Mouse (Mus musculus) limb, embryonic 14.5 days (tissue): ENCODE data around the gene Lrrc58. TPM values are rescaled to one million over a fixed set of nuclear protein-coding genes. Genes with fewer than 3 reads are reported as not detected.

ENCODE experiments used
- ATAC-seq: fragments of 200-750 bp; cut with Nextera tagmentation; 2 replicates; pipeline ENCODE4 v1.8.0; 2017; ENCODE audit warnings: low read depth, moderate number of reproducible peaks, moderate TSS enrichment; ENCODE audit not compliant: low FRiP score
- DNase-seq: peaks from one replicate; pipeline ENCODE4 v3.0.0-alpha.2; 2015; ENCODE audit warnings: low spot score
- H3K27ac ChIP-seq: fragments of 300-500 bp; sonication (generic); replicated peaks from 2 replicates; pipeline ENCODE4 v1.5.1; 2014; ENCODE audit warnings: low read depth, mild to moderate bottlenecking, low read length, moderate library complexity, mixed read lengths
- H3K27me3 ChIP-seq: fragments of 300-500 bp; sonication (generic); 2 replicates; pipeline ENCODE4 v1.6.1; 2014; ENCODE audit warnings: low read length, mixed read lengths; ENCODE audit not compliant: control insufficient read depth, insufficient read depth
- H3K36me3 ChIP-seq: fragments of 300-500 bp; sonication (generic); 2 replicates; pipeline ENCODE4 v1.6.1; 2014; ENCODE audit warnings: mild to moderate bottlenecking, low read length, moderate library complexity, mixed read lengths; ENCODE audit not compliant: control insufficient read depth, insufficient read depth
- H3K4me1 ChIP-seq: fragments of 300-500 bp; sonication (generic); 2 replicates; pipeline ENCODE4 v1.6.1; 2014; ENCODE audit warnings: antibody characterized with exemption, low read length, mixed read lengths; ENCODE audit not compliant: control insufficient read depth, insufficient read depth
- H3K4me2 ChIP-seq: fragments of 300-500 bp; sonication (generic); replicated peaks from 2 replicates; pipeline ENCODE4 v1.6.1; 2014; ENCODE audit warnings: low read depth, mild to moderate bottlenecking, low read length, moderate library complexity; ENCODE audit not compliant: severe bottlenecking
- H3K4me3 ChIP-seq: fragments of 300-500 bp; sonication (generic); replicated peaks from 2 replicates; pipeline ENCODE4 v1.5.1; 2014; ENCODE audit warnings: low read length
- H3K9ac ChIP-seq: fragments of 300-500 bp; sonication (generic); 2 replicates; pipeline ENCODE4 v1.6.1; 2014; ENCODE audit warnings: mild to moderate bottlenecking, low read depth, low read length, moderate library complexity; ENCODE audit not compliant: severe bottlenecking
- H3K9me3 ChIP-seq: fragments of 300-500 bp; sonication (generic); 2 replicates; pipeline ENCODE4 v1.6.1; 2016; ENCODE audit warnings: low read length; ENCODE audit not compliant: control insufficient read depth
- POLR2A ChIP-seq: fragments of 200-500 bp; IDR thresholded peaks from 2 replicates; pipeline ENCODE4 v1.8.0; 2012; ENCODE audit warnings: inconsistent platforms, mild to moderate bottlenecking, moderate library complexity, borderline replicate concordance; ENCODE audit not compliant: insufficient read depth, insufficient read length; ENCODE audit errors: extremely low read depth
- WGBS: fragments of 180-500 bp; shearing (Covaris S2); extraction: QIAGEN DNeasy Blood & Tissue Kit; methylation state at CpG from one replicate; pipeline ENCODE4 v1.1.7; 2014; 5-methylcytosine and 5-hydroxymethylcytosine counted together
- polyA plus RNA-seq, 2 experiments: library from polyadenylated mRNA; depleted of rRNA in 1 of 2; stranded (reverse) in 1 of 2; unstranded in 1 of 2; fragments of >200 nt; fragmentation: Nextera tagmentation in 1 of 2; extraction: Ambion mirVana in 1 of 2; gene quantifications; 2 replicates each; pipeline versions ENCODE4 v1.2.1 to v1.2.3; 2012 to 2014

The Lrrc58 gene
- polyA plus RNA-seq, 2 experiments = 23.4 to 54.7 TPM

- Histone ChIP-seq H3K4me1 (no peaks in the 10 kb centered on the region), H3K27me3 (no peaks in the 10 kb centered on the region), H3K36me3 (peaks cover 67% of the 10 kb centered on the region), H3K9ac (no peak overlapping the region), H3K4me2 (no peak overlapping the region), H3K4me3 (no peak overlapping the region), H3K9me3 (no peaks in the 10 kb centered on the region), H3K27ac (no peak overlapping the region)
- WGBS = 94% methylated on average over 7 of the region's 7 CpGs
- no peak for TF ChIP-seq POLR2A
- ATAC-seq = no peak
- DNase-seq = no peak
Observed at GRCm38 (mm10) chr16:37878951-37879505, 10.8 kb downstream of the Lrrc58 start.

DNA sequence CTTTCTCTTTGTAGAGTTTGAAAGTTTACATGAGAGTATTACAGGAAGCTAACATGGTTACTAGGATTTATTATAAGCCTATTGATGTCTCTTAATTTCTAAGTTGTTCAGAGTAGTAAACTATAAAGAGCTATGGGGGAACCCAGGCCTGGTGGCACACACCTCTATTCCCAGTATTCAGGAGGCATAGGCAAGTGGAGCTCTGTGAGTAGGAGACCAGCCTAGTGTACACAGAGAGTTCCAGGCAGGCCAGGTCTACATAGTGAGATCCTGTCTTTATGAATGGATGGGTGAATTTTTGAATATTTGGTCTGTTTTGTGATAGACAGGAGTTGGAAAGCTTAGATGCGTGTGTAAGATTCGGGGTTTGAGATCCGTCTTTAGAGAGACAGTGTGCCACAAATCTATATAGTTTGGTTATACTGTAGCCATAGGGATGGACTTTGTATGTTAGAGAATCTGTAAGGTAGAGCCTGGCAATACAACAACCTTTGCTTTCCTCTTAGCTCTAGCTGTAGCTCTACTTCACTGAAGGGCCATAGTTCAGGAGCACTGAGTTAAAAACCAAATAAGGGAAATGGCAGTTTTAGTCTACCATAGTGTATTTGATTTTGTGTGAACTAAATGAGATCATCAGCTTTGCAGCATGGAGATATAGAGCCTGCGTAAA, 11.7 kb downstream of the Lrrc58 start:
- no peak for TF ChIP-seq POLR2A
- H3K27me3 ChIP-seq = no peaks in the 10 kb centered on the region
- H3K36me3 ChIP-seq = peaks cover 71% of the 10 kb centered on the region
- H3K9me3 ChIP-seq = no peaks in the 10 kb centered on the region
- WGBS = 94% methylated on average over 4 of the region's 4 CpGs
- DNase-seq (no peak), ATAC-seq (no peak)
- no peaks in the 10 kb centered on the region for H3K4me1 ChIP-seq
- no peak overlapping the region for H3K27ac ChIP-seq
- H3K4me2 ChIP-seq = no peak overlapping the region
- H3K9ac ChIP-seq = no peak overlapping the region
- H3K4me3 ChIP-seq = no peak overlapping the region

GRCm38 (mm10) chr16:37881168-37881567, 13.0 kb downstream of the Lrrc58 start:
- H3K4me1 ChIP-seq = no peaks in the 10 kb centered on the region
- no peak overlapping the region for H3K9ac ChIP-seq
- H3K27me3 ChIP-seq = no peaks in the 10 kb centered on the region
- no peak for TF ChIP-seq POLR2A
- peaks cover 71% of the 10 kb centered on the region for H3K36me3 ChIP-seq
- WGBS = 87% methylated on average over 2 of the region's 2 CpGs
- no peak overlapping the region for H3K4me3 ChIP-seq
- no peaks in the 10 kb centered on the region for H3K9me3 ChIP-seq
- H3K4me2 ChIP-seq = no peak overlapping the region
- no peak overlapping the region for H3K27ac ChIP-seq
- ATAC-seq (no peak), DNase-seq (no peak)

GRCm38 (mm10) chr16:37888986-37889385, 20.8 kb downstream of the Lrrc58 start:
- no peak for TF ChIP-seq POLR2A
- 0 out of 2 replicates have a peak, but pooled peaks cover 8% of the 10 kb centered on the region for H3K36me3 ChIP-seq
- H3K4me1 ChIP-seq = 0 out of 2 replicates have a peak, but pooled peaks cover 7% of the 10 kb centered on the region
- no peak overlapping the region for H3K9ac ChIP-seq
- H3K9me3 ChIP-seq = no peaks in the 10 kb centered on the region
- H3K4me3 ChIP-seq = no peak overlapping the region
- ATAC-seq = no peak
- no peak overlapping the region for H3K27ac ChIP-seq
- WGBS = 86% methylated on average over 3 of the region's 3 CpGs
- no peak overlapping the region for H3K4me2 ChIP-seq
- no peaks in the 10 kb centered on the region for H3K27me3 ChIP-seq
- no peak for DNase-seq

- no peaks in the 10 kb centered on the region for H3K27me3 ChIP-seq
- no peaks in the 10 kb centered on the region for H3K9me3 ChIP-seq
- no peak for TF ChIP-seq POLR2A
- ATAC-seq (peak; percentile 42; the same call in 1 of the 2 replicates), DNase-seq (peak; percentile 45)
- no peak overlapping the region; the same call in 1 of the 2 replicates for H3K27ac ChIP-seq
- 0 out of 2 replicates have a peak, but pooled peaks cover 5% of the 10 kb centered on the region for H3K36me3 ChIP-seq
- 14% methylated on average over 2 of the region's 2 CpGs for WGBS
- peaks cover 7% of the 10 kb centered on the region; the same call in 1 of the 2 replicates for H3K4me1 ChIP-seq
- no peak overlapping the region for H3K4me2 ChIP-seq
- H3K9ac ChIP-seq = no peak overlapping the region
- H3K4me3 ChIP-seq = no peak overlapping the region
Observed at GRCm38 (mm10) chr16:37892667-37893066, 24.5 kb downstream of the Lrrc58 start.
